7 mouse cellular contexts compared by ENCODE assay signal in genomic region chr2:164938146-164939091, GRCm38 (mm10). TPM values are rescaled to one million over a fixed set of nuclear protein-coding genes. Genes with fewer than 3 reads are reported as not detected.
DNase-seq lines count a peak whose midpoint lies in the region; ATAC-seq and TF ChIP-seq lines count a peak whose summit lies in the region.

No protein-coding gene starts in this region.

- H3K27me3 ChIP-seq in E14TG2a.4 (ENCODE audit: insufficient read depth, low read length) = peaks cover 72% of the 10 kb centered on the region
- peaks cover 30% of the 10 kb centered on the region for H3K27me3 ChIP-seq in embryonic facial prominence, embryonic 15.5 days
- H3K27me3 ChIP-seq in hindbrain, embryonic 14.5 days (ENCODE audit: control insufficient read depth, insufficient read depth, low read length) = peaks cover 6% of the 10 kb centered on the region
- peaks cover 26% of the 10 kb centered on the region for H3K27me3 ChIP-seq in stomach, embryonic 16.5 days (ENCODE audit: control insufficient read depth, insufficient read depth, low read length)

- H3K9ac ChIP-seq in embryonic facial prominence, embryonic 15.5 days = peak overlapping the region; percentile 18; the same call in 1 of the 2 replicates
- peak overlapping the region; percentile 24 for H3K9ac ChIP-seq in hindbrain, embryonic 14.5 days
- H3K9ac ChIP-seq in stomach, embryonic 16.5 days (ENCODE audit: low read length) = peak overlapping the region; percentile 11

- peak; percentile 56; the same call in 1 of the 2 replicates for ATAC-seq in embryonic facial prominence, embryonic 15.5 days (ENCODE audit: insufficient number of reproducible peaks, low FRiP score, low TSS enrichment, low read depth)
- peak; percentile 87 for ATAC-seq in hindbrain, embryonic 14.5 days (ENCODE audit: low FRiP score)
- peak; percentile 43 for ATAC-seq in megakaryocyte, adult 5-6 weeks (ENCODE audit: poor library complexity, severe bottlenecking)
- peak; percentile 63 for ATAC-seq in stomach, embryonic 16.5 days (ENCODE audit: insufficient read depth, low FRiP score)

- no peak for TF ChIP-seq CTCF in E14TG2a.4 (conservative IDR thresholded peaks at IDR 0.05; ENCODE audit: low read length)

- H3K36me3 ChIP-seq in E14TG2a.4 (ENCODE audit: insufficient read depth, low read length) = no peaks in the 10 kb centered on the region
- no peaks in the 10 kb centered on the region for H3K36me3 ChIP-seq in embryonic facial prominence, embryonic 15.5 days
- H3K36me3 ChIP-seq in hindbrain, embryonic 14.5 days (replicated peaks; ENCODE audit: control insufficient read depth, insufficient read depth) = no peaks in the 10 kb centered on the region
- H3K36me3 ChIP-seq in stomach, embryonic 16.5 days (ENCODE audit: control insufficient read depth, insufficient read depth, low read length) = no peaks in the 10 kb centered on the region

- 3% methylated on average over 39 of the region's 39 CpGs for WGBS in embryonic facial prominence, embryonic 15.5 days
- 1% methylated on average over 39 of the region's 39 CpGs for WGBS in hindbrain, embryonic 14.5 days
- WGBS in stomach, embryonic 16.5 days = 4% methylated on average over 39 of the region's 39 CpGs

- no peaks in the 10 kb centered on the region for H3K9me3 ChIP-seq in E14TG2a.4 (ENCODE audit: low read length)
- no peaks in the 10 kb centered on the region for H3K9me3 ChIP-seq in embryonic facial prominence, embryonic 15.5 days (replicated peaks)
- no peaks in the 10 kb centered on the region for H3K9me3 ChIP-seq in hindbrain, embryonic 14.5 days (ENCODE audit: control insufficient read depth, low read length)
- H3K9me3 ChIP-seq in stomach, embryonic 16.5 days (replicated peaks; ENCODE audit: control insufficient read depth, low read length) = no peaks in the 10 kb centered on the region

- H3K4me1 ChIP-seq in E14TG2a.4 (replicated peaks; ENCODE audit: low read depth, low read length) = peaks cover 53% of the 10 kb centered on the region
- peaks cover 15% of the 10 kb centered on the region for H3K4me1 ChIP-seq in embryonic facial prominence, embryonic 15.5 days
- H3K4me1 ChIP-seq in hindbrain, embryonic 14.5 days (replicated peaks; ENCODE audit: control insufficient read depth, insufficient read depth, low read length) = peaks cover 21% of the 10 kb centered on the region; the same call in 1 of the 2 replicates
- H3K4me1 ChIP-seq in stomach, embryonic 16.5 days (ENCODE audit: control insufficient read depth, insufficient read depth, low read length) = peaks cover 14% of the 10 kb centered on the region

- H3K27ac ChIP-seq in embryonic facial prominence, embryonic 15.5 days (replicated peaks) = no peak overlapping the region
- peak overlapping the region; percentile 64 for H3K27ac ChIP-seq in hindbrain, embryonic 14.5 days
- no peak overlapping the region for H3K27ac ChIP-seq in stomach, embryonic 16.5 days (ENCODE audit: low read length)

- peak overlapping the region; percentile 62 for H3K4me2 ChIP-seq in embryonic facial prominence, embryonic 15.5 days (replicated peaks)
- peak overlapping the region; percentile 50 for H3K4me2 ChIP-seq in hindbrain, embryonic 14.5 days (replicated peaks)
- H3K4me2 ChIP-seq in stomach, embryonic 16.5 days (ENCODE audit: low read depth, low read length) = peak overlapping the region; percentile 51

- peak overlapping the region; percentile 61 for H3K4me3 ChIP-seq in E14TG2a.4 (replicated peaks; ENCODE audit: low read length)
- H3K4me3 ChIP-seq in embryonic facial prominence, embryonic 15.5 days (replicated peaks) = peak overlapping the region; percentile 37
- peak overlapping the region; percentile 19 for H3K4me3 ChIP-seq in hindbrain, embryonic 14.5 days (replicated peaks; ENCODE audit: low read length)
- peak overlapping the region; percentile 36 for H3K4me3 ChIP-seq in stomach, embryonic 16.5 days (replicated peaks; ENCODE audit: low read length)

- peak; percentile 49 for DNase-seq in adrenal gland, postnatal 14 days
- peak; percentile 70 for DNase-seq in hindbrain, embryonic 14.5 days (ENCODE audit: low spot score)
- DNase-seq in layer of hippocampus, postnatal 36 days = peak; percentile 59 to 65

RNA-seq across cellular contexts. Expression of gene Mmp9, which starts 2.2 kb away (rescaled TPM):
- total RNA-seq in adrenal gland, postnatal 14 days (2021) = 1.7 and 2.0 TPM in 2 replicates
- polyA plus RNA-seq in embryonic facial prominence, embryonic 15.5 days (2015; fragmentation: Nextera tagmentation; extraction: Ambion mirVana) = 41.4 and 46.1 TPM in 2 replicates
- polyA plus RNA-seq in hindbrain, embryonic 14.5 days (2014; fragmentation: Nextera tagmentation; extraction: Ambion mirVana) = 28.8 and 33.2 TPM in 2 replicates
- total RNA-seq in layer of hippocampus, postnatal 36 days (2021) = 1 to 10 TPM; 2.0 to 2.9 TPM
- total RNA-seq in megakaryocyte, adult 5-6 weeks (2015) = 326 and 367 TPM in 2 replicates
- total RNA-seq in megakaryocyte, adult 5-6 weeks (2017) = 217 and 317 TPM in 2 replicates
- polyA plus RNA-seq in stomach, embryonic 16.5 days (2015; fragmentation: Nextera tagmentation; extraction: Ambion mirVana) = 5.4 and 5.5 TPM in 2 replicates

RNA-seq across cellular contexts. Expression of gene Slc12a5, which starts 22.2 kb away (rescaled TPM):
- total RNA-seq in adrenal gland, postnatal 14 days (2021) = 8.4 and 8.7 TPM in 2 replicates
- 0.72 and 0.85 TPM in 2 replicates for polyA plus RNA-seq in embryonic facial prominence, embryonic 15.5 days (2015; fragmentation: Nextera tagmentation; extraction: Ambion mirVana)
- 62.1 and 73.6 TPM in 2 replicates for polyA plus RNA-seq in hindbrain, embryonic 14.5 days (2014; fragmentation: Nextera tagmentation; extraction: Ambion mirVana)
- 100 to 1,000 TPM; 398 to 404 TPM for total RNA-seq in layer of hippocampus, postnatal 36 days (2021)
- 0.91 and 1.3 TPM in 2 replicates for total RNA-seq in megakaryocyte, adult 5-6 weeks (2015)
- total RNA-seq in megakaryocyte, adult 5-6 weeks (2017) = 0.48 and 0.89 TPM in 2 replicates
- 0.26 and 0.46 TPM in 2 replicates for polyA plus RNA-seq in stomach, embryonic 16.5 days (2015; fragmentation: Nextera tagmentation; extraction: Ambion mirVana)

RNA-seq across cellular contexts. Expression of gene Zfp335, which starts 26.9 kb away (rescaled TPM):
- 17.3 and 19.4 TPM in 2 replicates for total RNA-seq in adrenal gland, postnatal 14 days (2021)
- polyA plus RNA-seq in embryonic facial prominence, embryonic 15.5 days (2015; fragmentation: Nextera tagmentation; extraction: Ambion mirVana) = 13.4 and 16.0 TPM in 2 replicates
- 14.6 and 15.4 TPM in 2 replicates for polyA plus RNA-seq in hindbrain, embryonic 14.5 days (2014; fragmentation: Nextera tagmentation; extraction: Ambion mirVana)
- 10 to 100 TPM; 23.8 to 29.7 TPM for total RNA-seq in layer of hippocampus, postnatal 36 days (2021)
- 15.6 and 16.1 TPM in 2 replicates for total RNA-seq in megakaryocyte, adult 5-6 weeks (2015)
- total RNA-seq in megakaryocyte, adult 5-6 weeks (2017) = 9.4 and 10.0 TPM in 2 replicates
- polyA plus RNA-seq in stomach, embryonic 16.5 days (2015; fragmentation: Nextera tagmentation; extraction: Ambion mirVana) = 11.3 and 12.4 TPM in 2 replicates

RNA-seq across cellular contexts. Expression of gene Pcif1, which starts 59.3 kb away (rescaled TPM):
- 42.3 and 54.0 TPM in 2 replicates for total RNA-seq in adrenal gland, postnatal 14 days (2021)
- polyA plus RNA-seq in embryonic facial prominence, embryonic 15.5 days (2015; fragmentation: Nextera tagmentation; extraction: Ambion mirVana) = 65.7 and 74.8 TPM in 2 replicates
- 72.9 and 74.7 TPM in 2 replicates for polyA plus RNA-seq in hindbrain, embryonic 14.5 days (2014; fragmentation: Nextera tagmentation; extraction: Ambion mirVana)
- total RNA-seq in layer of hippocampus, postnatal 36 days (2021) = 10 to 100 TPM; 41.2 to 44.1 TPM
- 38.4 and 47.1 TPM in 2 replicates for total RNA-seq in megakaryocyte, adult 5-6 weeks (2015)
- total RNA-seq in megakaryocyte, adult 5-6 weeks (2017) = 31.2 and 33.4 TPM in 2 replicates
- 58.6 and 69.6 TPM in 2 replicates for polyA plus RNA-seq in stomach, embryonic 16.5 days (2015; fragmentation: Nextera tagmentation; extraction: Ambion mirVana)

Comparison
In these comparisons a context has a peak if more than half of its experiments do, and no peak if none do; other contexts are left out.
1. RNA of gene Mmp9, which starts 2.2 kb away (total RNA-seq): 217 to 367 TPM in megakaryocyte, adult 5-6 weeks; 2.0 to 2.9 TPM in layer of hippocampus, postnatal 36 days and 1.7 to 2.0 TPM in adrenal gland, postnatal 14 days; every median in the first group is over 10 times any median in the second.
2. RNA of gene Slc12a5, which starts 22.2 kb away (total RNA-seq): 398 to 404 TPM in layer of hippocampus, postnatal 36 days; 8.4 to 8.7 TPM in adrenal gland, postnatal 14 days and 0.48 to 1.3 TPM in megakaryocyte, adult 5-6 weeks; every median in the first group is over 10 times any median in the second.
3. Peak in every context shown above with its lines, with median percentiles within 50 percentile points of each other: H3K4me3 ChIP-seq, DNase-seq, ATAC-seq, H3K4me2 ChIP-seq and H3K9ac ChIP-seq.